Mouse (Mus musculus) cortical plate, adult 2 months (tissue): ENCODE results near the gene Cntnap2.

Source experiments
- CTCF ChIP-seq: fragments of 200-500 bp; IDR thresholded peaks from 2 replicates; pipeline ENCODE4 v1.5.1; 2011; ENCODE audit warnings: mild to moderate bottlenecking, control low read depth, low read length; ENCODE audit not compliant: insufficient read depth; ENCODE audit errors: extremely low read depth
- POLR2A ChIP-seq: fragments of 200-500 bp; IDR thresholded peaks from 2 replicates; pipeline ENCODE4 v1.6.1; 2011; ENCODE audit warnings: mild to moderate bottlenecking, low read length, control low read depth; ENCODE audit not compliant: insufficient read depth; ENCODE audit errors: extremely low read depth

GRCm38 (mm10) chr6:47239376-47239921, 2180.3 kb downstream of the Cntnap2 start:
- TF ChIP-seq CTCF (no peak), POLR2A (no peak)
